Mouse (Mus musculus) B cell, adult 2 months (primary cell): ENCODE data around the gene Fam161a.
"Not testable (repeated sequence)": the region's sequence is repeated elsewhere in the genome, so short reads cannot be mapped to it uniquely, and the experiment has no call there.

Experiments used
- DNase-seq, 2 experiments: peaks; one replicate each; pipeline ENCODE4 v3.0.0; 2022

Fam161a gene

DNA sequence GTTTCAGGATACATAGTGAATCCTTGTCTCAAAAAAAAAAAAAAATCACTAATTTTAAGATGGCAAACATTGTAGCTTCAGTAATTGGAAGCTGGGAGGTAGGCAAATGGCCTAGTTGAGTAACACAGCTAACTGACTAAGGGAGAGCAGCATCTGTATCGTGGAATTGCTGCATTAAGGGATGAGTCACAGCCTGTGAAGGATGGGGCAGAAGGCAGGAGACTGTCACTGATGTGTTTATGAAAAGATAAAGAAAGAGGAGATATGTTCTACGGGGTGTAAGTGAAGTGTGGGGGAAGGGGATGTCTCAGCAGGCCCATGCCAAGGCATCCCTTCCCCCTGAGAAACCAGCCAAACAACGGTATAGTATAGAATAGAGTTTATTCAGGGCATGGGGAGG is 56.5 kb downstream of the Fam161a start:
- DNase-seq: no peak

- not testable (repeated sequence) for DNase-seq
Measured at GRCm38 (mm10) chr11:23064276-23064675, 56.9 kb downstream of the Fam161a start.

- DNase-seq: no peak
Measured at GRCm38 (mm10) chr11:23065167-23065668, 57.9 kb downstream of the Fam161a start.

DNA sequence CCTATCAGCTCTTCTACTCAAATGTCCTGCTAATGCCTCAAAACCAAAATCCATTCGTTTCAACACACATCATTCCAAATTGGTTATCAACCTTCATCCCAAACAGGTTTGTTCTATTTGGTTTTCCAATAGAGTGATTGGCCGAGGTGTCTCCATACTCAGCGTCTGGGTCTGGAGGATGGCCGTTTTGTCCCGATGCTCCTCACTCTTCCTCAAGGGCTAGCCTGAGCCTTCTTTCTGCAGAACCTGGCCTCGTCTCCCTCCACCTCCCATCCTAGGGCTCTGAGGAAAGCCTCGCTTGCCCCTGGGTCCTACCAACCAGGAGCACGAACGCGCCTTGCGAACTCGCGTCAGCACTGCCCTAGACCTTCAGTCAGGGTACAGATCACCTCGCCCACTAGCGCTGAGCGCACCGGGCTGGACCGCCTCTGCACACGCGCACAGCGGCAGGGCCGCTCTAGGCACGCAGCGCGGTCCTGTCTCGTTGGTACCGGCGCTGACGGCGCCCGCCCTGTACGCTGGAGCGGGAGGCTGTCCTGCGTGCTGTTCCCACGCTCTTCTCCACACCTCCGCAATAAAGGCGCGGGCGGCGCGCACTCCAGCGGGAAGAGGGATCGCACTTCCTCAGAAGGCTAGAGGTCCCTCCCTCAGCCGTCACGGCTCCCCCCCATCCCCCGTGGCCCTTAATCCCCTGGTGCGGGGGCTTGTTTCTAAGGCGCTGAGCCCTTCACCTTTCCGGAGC is 60.2 kb downstream of the Fam161a start:
- peak; percentile 77 to 79 for DNase-seq

DNA sequence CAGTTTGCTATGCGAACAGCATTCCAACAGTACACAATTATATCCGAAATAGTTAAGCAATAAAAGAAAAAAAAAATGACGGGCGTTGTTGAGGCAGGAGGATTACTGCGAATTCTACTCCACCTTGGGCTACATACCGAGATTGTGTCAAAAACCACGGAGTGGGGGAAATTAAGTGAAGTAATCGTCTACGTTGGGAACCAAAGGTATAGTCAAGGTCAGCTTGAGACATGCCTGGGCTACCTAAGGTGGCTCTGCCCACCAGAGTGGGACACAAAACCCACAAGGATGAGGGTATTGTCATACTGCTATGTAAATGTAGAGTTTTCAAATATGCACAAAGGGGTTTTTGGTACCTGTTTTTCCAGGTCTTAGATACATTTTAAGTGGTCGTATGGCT is 60.9 kb downstream of the Fam161a start:
- peak in 1 of 2 experiments; percentile 6 for DNase-seq

- not testable (repeated sequence) for DNase-seq
Measured at GRCm38 (mm10) chr11:23068986-23069385, 61.7 kb downstream of the Fam161a start.

GRCm38 (mm10) chr11:23074841-23075240 is 67.5 kb downstream of the Fam161a start:
- no peak for DNase-seq

- no peak for DNase-seq
Measured at GRCm38 (mm10) chr11:23078541-23078940, 71.2 kb downstream of the Fam161a start.
